Mouse (Mus musculus) liver, adult 2 months (tissue): ENCODE data around the gene Toe1.

Experiments used
- CTCF ChIP-seq: fragments of 200-500 bp; IDR thresholded peaks from 2 replicates; pipeline ENCODE4 v1.5.1; 2011; ENCODE audit warnings: low read depth, low read length, control low read depth
- POLR2A ChIP-seq: fragments of 200-500 bp; IDR thresholded peaks from 2 replicates; pipeline ENCODE4 v1.6.1; 2011; ENCODE audit warnings: low read length, control low read depth; ENCODE audit not compliant: insufficient read depth; ENCODE audit errors: extremely low read depth

- TF ChIP-seq POLR2A (no peak), CTCF (no peak)
Measured at GRCm38 (mm10) chr4:116854286-116854685, 46.8 kb upstream of the Toe1 start.
